Mouse (Mus musculus) midbrain, embryonic 12.5 days (tissue): ENCODE results near the gene Gnao1. TPM values are rescaled to one million over a fixed set of nuclear protein-coding genes. Genes with fewer than 3 reads are reported as not detected.

Source experiments
- microRNA-seq: library from miRNA; unstranded; fragments of <30 nt; microRNA quantifications from one replicate; pipeline ENCODE4, GENCODE M21; 2017
- polyA plus RNA-seq: library from polyadenylated mRNA; unstranded; fragments of >200 nt; fragmentation: Nextera tagmentation; extraction: Ambion mirVana; gene quantifications from 2 replicates; pipeline ENCODE4 v1.2.1, GENCODE M21; 2016

Gene Gnao1
- polyA plus RNA-seq, 1 experiment from 2014 or later: 77.6 TPM

Small RNA genes lying within 50 kb of the gene (microRNA-seq; reads per million reads assigned to microRNA genes)
- not detected for gene Gm24159

Other genes starting within 250 kb of the Gnao1 start
- gene Amfr, start 202.9 kb downstream of the Gnao1 start, polyA plus RNA-seq: 75.4 and 77.5 TPM in 2 replicates
- gene Nudt21, start 227.1 kb downstream of the Gnao1 start, polyA plus RNA-seq: 167 and 173 TPM in 2 replicates
- 12.9 and 13.6 TPM in 2 replicates for gene Ogfod1, start 227.2 kb downstream of the Gnao1 start, polyA plus RNA-seq